Mouse (Mus musculus) olfactory bulb, adult 2 months (tissue): Measurements from ENCODE around the gene Cd160.

Experiments used
- CTCF ChIP-seq: fragments of 200-500 bp; IDR thresholded peaks from 2 replicates; pipeline ENCODE4 v1.5.1; 2012; ENCODE audit warnings: low read depth, mild to moderate bottlenecking, low read length, moderate library complexity; ENCODE audit not compliant: insufficient read depth
- POLR2A ChIP-seq: fragments of 200-500 bp; IDR thresholded peaks from 2 replicates; pipeline ENCODE4 v1.6.1; 2012; ENCODE audit warnings: mild to moderate bottlenecking, low read depth, low read length, moderate library complexity; ENCODE audit not compliant: insufficient read depth

GRCm38 (mm10) chr3:96808136-96808535 is 21.0 kb downstream of the Cd160 start:
- TF ChIP-seq POLR2A (no peak), CTCF (no peak)
